Mouse (Mus musculus): ENCODE data around the gene Lzic.

Lzic gene

GRCm38 (mm10) chr4:149475096-149475495 is 9.9 kb upstream of the Lzic start:
- no peak for DNase-seq (ENCODE audit: low read depth in 1 of 2, low spot score in 2 of 2)

GRCm38 (mm10) chr4:149477078-149477477 is 8.0 kb upstream of the Lzic start, which contains the start of gene Tmem274:
Gene Tmem274, plus strand, starts transcription at chr4:149477378.
- DNase-seq (ENCODE audit: low read depth in 1 of 2, low spot score in 2 of 2): no peak

GRCm38 (mm10) chr4:149484566-149484965 is 463 bp upstream of the Lzic start:
- DNase-seq (ENCODE audit: low read depth in 1 of 2, low spot score in 2 of 2): no peak

GRCm38 (mm10) chr4:149485825-149486206 is 787 bp downstream of the Lzic start:
- no peak for DNase-seq (ENCODE audit: low read depth in 1 of 2, low spot score in 2 of 2)

- DNase-seq (ENCODE audit: low read depth in 1 of 2, low spot score in 2 of 2): no peak
Observed at GRCm38 (mm10) chr4:149487729-149488128, 2.7 kb downstream of the Lzic start.

GRCm38 (mm10) chr4:149489415-149490240 is 4.6 kb downstream of the Lzic start:
- DNase-seq (ENCODE audit: low read depth in 1 of 2, low spot score in 2 of 2): no peak

- DNase-seq (ENCODE audit: low read depth in 1 of 2, low spot score in 2 of 2): no peak
Observed at GRCm38 (mm10) chr4:149491151-149491550, 6.1 kb downstream of the Lzic start.

- DNase-seq (ENCODE audit: low read depth in 1 of 2, low spot score in 2 of 2): no peak
Observed at GRCm38 (mm10) chr4:149496612-149497011, 11.6 kb downstream of the Lzic start.

GRCm38 (mm10) chr4:149498901-149499300 is 13.9 kb downstream of the Lzic start:
- no peak for DNase-seq (ENCODE audit: low read depth in 1 of 2, low spot score in 2 of 2)

- DNase-seq (ENCODE audit: low read depth in 1 of 2, low spot score in 2 of 2): no peak
Observed at GRCm38 (mm10) chr4:149499790-149500189, 14.8 kb downstream of the Lzic start.

- no peak for DNase-seq (ENCODE audit: low read depth in 1 of 2, low spot score in 2 of 2)
Observed at GRCm38 (mm10) chr4:149504363-149504762, 19.3 kb downstream of the Lzic start.

- no peak for DNase-seq (ENCODE audit: low read depth in 1 of 2, low spot score in 2 of 2)
Observed at GRCm38 (mm10) chr4:149504858-149505257, 19.8 kb downstream of the Lzic start.

- no peak for DNase-seq (ENCODE audit: low read depth in 1 of 2, low spot score in 2 of 2)
Observed at GRCm38 (mm10) chr4:149505261-149505967, 20.4 kb downstream of the Lzic start.

- DNase-seq (ENCODE audit: low read depth in 1 of 2, low spot score in 2 of 2): no peak
Observed at GRCm38 (mm10) chr4:149506904-149507303, 21.9 kb downstream of the Lzic start.

GRCm38 (mm10) chr4:149511221-149511646 is 26.2 kb downstream of the Lzic start:
- no peak for DNase-seq (ENCODE audit: low read depth in 1 of 2, low spot score in 2 of 2)

- DNase-seq (ENCODE audit: low read depth in 1 of 2, low spot score in 2 of 2): no peak
Observed at GRCm38 (mm10) chr4:149512072-149512471, 27.0 kb downstream of the Lzic start.

- DNase-seq (ENCODE audit: low read depth in 1 of 2, low spot score in 2 of 2): no peak
Observed at GRCm38 (mm10) chr4:149515706-149516105, 30.7 kb downstream of the Lzic start.

GRCm38 (mm10) chr4:149517868-149518340 is 32.9 kb downstream of the Lzic start, which contains the start of gene Ctnnbip1:
Gene Ctnnbip1, plus strand, starts transcription at chr4:149518236.
- peak; percentile 91 to 96 for DNase-seq (ENCODE audit: low read depth in 1 of 2, low spot score in 2 of 2)

- no peak for DNase-seq (ENCODE audit: low read depth in 1 of 2, low spot score in 2 of 2)
Observed at GRCm38 (mm10) chr4:149518351-149519220, 33.6 kb downstream of the Lzic start.

GRCm38 (mm10) chr4:149521258-149521657 is 36.2 kb downstream of the Lzic start:
- no peak for DNase-seq (ENCODE audit: low read depth in 1 of 2, low spot score in 2 of 2)

GRCm38 (mm10) chr4:149523961-149524360 is 38.9 kb downstream of the Lzic start:
- DNase-seq (ENCODE audit: low read depth in 1 of 2, low spot score in 2 of 2): no peak
